ENCODE assay signal across 23 mouse cellular contexts in the genomic region with DNA sequence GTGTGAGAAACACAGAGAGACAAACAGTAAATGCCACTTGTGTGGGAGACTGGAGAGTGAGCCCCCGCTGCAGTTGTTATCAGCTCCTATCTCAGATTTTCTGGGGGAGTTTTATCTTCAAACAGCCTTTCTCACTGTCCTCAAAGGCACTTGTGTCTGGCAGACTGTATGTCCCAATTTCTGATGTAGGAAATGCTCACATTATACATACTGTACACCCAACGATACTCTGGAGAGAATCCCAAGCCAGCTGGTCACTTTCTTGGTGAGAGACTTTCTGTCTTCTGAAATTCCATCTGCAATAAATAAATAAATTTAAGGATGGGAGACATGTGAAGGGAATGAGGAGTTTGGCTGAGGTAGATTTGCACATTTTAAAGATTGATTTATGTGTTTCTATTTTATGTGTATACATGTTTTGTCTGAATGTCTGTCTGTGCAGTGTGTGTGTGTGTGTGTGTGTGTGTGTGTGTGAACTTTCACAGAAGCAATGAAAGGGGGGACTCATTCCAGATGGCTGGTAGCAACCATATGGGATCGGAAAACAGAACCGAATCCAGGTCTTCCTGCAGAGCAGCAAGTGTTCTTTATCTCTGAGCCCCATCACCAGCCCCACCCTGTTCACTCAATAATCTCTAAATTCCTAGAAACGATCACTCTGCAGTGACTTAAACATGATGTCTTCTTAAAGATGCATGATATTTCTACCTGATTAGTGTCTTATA.
DNase-seq lines count a peak whose midpoint lies in the region; ATAC-seq lines count a peak whose summit lies in the region.
"Had no signal": no experiment of that assay in that cellular context is flagged by ENCODE, and none has a peak within 500 bp of the region (broad histone marks: within the 10 kb centered on the region; RNA-seq: fewer than 3 reads in every experiment).

No protein-coding gene starts in this region.

- no peak overlapping the region for H3K4me3 ChIP-seq in forebrain, embryonic 15.5 days
- H3K4me3 ChIP-seq in forebrain, embryonic 14.5 days (ENCODE audit: low read depth, low read length) = no peak overlapping the region
- H3K4me3 ChIP-seq: forebrain, embryonic 10.5 days; heart, embryonic 12.5 days; heart, embryonic 15.5 days; hindbrain, embryonic 10.5 days; hindbrain, embryonic 13.5 days; intestine, embryonic 15.5 days had no signal

- H3K27ac ChIP-seq in forebrain, embryonic 15.5 days (replicated peaks) = 0 out of 2 replicates have a peak overlapping the region, but pooled peaks have one; percentile 36
- no peak overlapping the region for H3K27ac ChIP-seq in forebrain, embryonic 14.5 days (ENCODE audit: low read depth, low read length)
- H3K27ac ChIP-seq: forebrain, embryonic 10.5 days; heart, embryonic 15.5 days; hindbrain, embryonic 10.5 days; hindbrain, embryonic 13.5 days; intestine, embryonic 15.5 days had no signal

- H3K36me3 ChIP-seq in forebrain, embryonic 15.5 days = no peaks in the 10 kb centered on the region
- no peaks in the 10 kb centered on the region for H3K36me3 ChIP-seq in forebrain, embryonic 14.5 days (ENCODE audit: control insufficient read depth, insufficient read depth, low read length)
- H3K36me3 ChIP-seq: forebrain, embryonic 10.5 days; heart, embryonic 12.5 days; heart, embryonic 15.5 days; hindbrain, embryonic 10.5 days; hindbrain, embryonic 13.5 days; intestine, embryonic 15.5 days had no signal

- ATAC-seq in forebrain, embryonic 15.5 days (replicated peaks) = no peak
- no peak for ATAC-seq in forebrain, embryonic 14.5 days
- ATAC-seq in frontal cortex, adult (ENCODE audit: low TSS enrichment) = peak; percentile 70; the same call in 1 of the 2 replicates
- ATAC-seq: activated CD4-positive, CD25-positive, alpha-beta regulatory T cell, adult 4 months; hindbrain, embryonic 16.5 days; intestine, embryonic 15.5 days had no signal

- no peaks in the 10 kb centered on the region for H3K9me3 ChIP-seq in forebrain, embryonic 15.5 days
- no peaks in the 10 kb centered on the region for H3K9me3 ChIP-seq in forebrain, embryonic 14.5 days (replicated peaks; ENCODE audit: control insufficient read depth, low read length)
- H3K9me3 ChIP-seq: forebrain, embryonic 10.5 days; heart, embryonic 12.5 days; heart, embryonic 15.5 days; hindbrain, embryonic 10.5 days; hindbrain, embryonic 13.5 days; intestine, embryonic 15.5 days had no signal

- peaks cover 7% of the 10 kb centered on the region for H3K4me1 ChIP-seq in forebrain, embryonic 15.5 days
- no peaks in the 10 kb centered on the region for H3K4me1 ChIP-seq in forebrain, embryonic 14.5 days (ENCODE audit: control insufficient read depth, insufficient read depth, low read length)
- H3K4me1 ChIP-seq: heart, embryonic 12.5 days; heart, embryonic 15.5 days; hindbrain, embryonic 10.5 days; hindbrain, embryonic 13.5 days; intestine, embryonic 15.5 days had no signal

- no peak for DNase-seq in forebrain, embryonic 14.5 days (ENCODE audit: low spot score)
- DNase-seq in frontal cortex, postnatal 25 days (ENCODE audit: low spot score in 2 of 2) = no peak
- peak; percentile 23 to 66 for DNase-seq in left cerebral cortex, postnatal 25 days (ENCODE audit: low spot score in 2 of 2)
- no peak for DNase-seq in left cerebral cortex, adult 18-20 months (ENCODE audit: low spot score in 2 of 2)
- DNase-seq: adrenal gland, adult 8-10 months; adrenal gland, postnatal 25 days; cerebellum, adult 18-20 months; cerebellum, adult 9-10 months; cerebellum, postnatal 14 days; gastrocnemius, postnatal 25 days; heart, adult 18-20 months; heart, postnatal 10 days; heart, postnatal 36 days had no signal

- WGBS in forebrain, embryonic 15.5 days = 70% methylated on average over 5 of the region's 5 CpGs
- 84% methylated on average over 5 of the region's 5 CpGs for WGBS in forebrain, embryonic 14.5 days

- intact Hi-C loops in left cerebral cortex, postnatal 25 days (cut with DNase I) = loop anchor here (5.0 kb wide), 1 partner anchor 103 kb away; no protein-coding TSS in a partner anchor

- no peaks in the 10 kb centered on the region for H3K27me3 ChIP-seq in forebrain, embryonic 15.5 days
- H3K27me3 ChIP-seq in forebrain, embryonic 14.5 days (replicated peaks; ENCODE audit: control insufficient read depth, insufficient read depth, low read length) = no peaks in the 10 kb centered on the region
- H3K27me3 ChIP-seq: heart, embryonic 12.5 days; heart, embryonic 15.5 days; hindbrain, embryonic 13.5 days; intestine, embryonic 15.5 days had no signal

- H3K9ac ChIP-seq in forebrain, embryonic 15.5 days (replicated peaks) = no peak overlapping the region; the same call in 1 of the 2 replicates
- H3K9ac ChIP-seq in forebrain, embryonic 14.5 days (ENCODE audit: low read length) = no peak overlapping the region
- H3K9ac ChIP-seq: heart, embryonic 12.5 days; heart, embryonic 15.5 days; hindbrain, embryonic 13.5 days; intestine, embryonic 15.5 days had no signal

- no peak overlapping the region for H3K4me2 ChIP-seq in forebrain, embryonic 15.5 days (replicated peaks)
- no peak overlapping the region for H3K4me2 ChIP-seq in forebrain, embryonic 14.5 days (ENCODE audit: low read length)
- H3K4me2 ChIP-seq: heart, embryonic 12.5 days; heart, embryonic 15.5 days; hindbrain, embryonic 13.5 days; intestine, embryonic 15.5 days had no signal

Comparison
In these comparisons a context has a peak if more than half of its experiments do, and no peak if none do; other contexts are left out.
1. DNase-seq: peak in left cerebral cortex, postnatal 25 days (2 of 2); none in forebrain, embryonic 14.5 days (single experiment), frontal cortex, postnatal 25 days (0 of 2) and left cerebral cortex, adult 18-20 months (0 of 2).